Mouse (Mus musculus): ENCODE measurements around the gene Nasp. TPM values are rescaled to one million over a fixed set of nuclear protein-coding genes. Genes with fewer than 3 reads are reported as not detected.

The Nasp gene
- total and polyA plus RNA-seq, 2 experiments from 2014 or later, result 77.7 to 100 TPM

GRCm38 (mm10) chr4:116638821-116639220 is 11.1 kb upstream of the Nasp start:
- 96% methylated on average over 6 of the region's 6 CpGs for WGBS
- H3K36me3 ChIP-seq (ENCODE audit: insufficient read depth), result peaks cover 68% of the 10 kb centered on the region
- H3K27me3 ChIP-seq (ENCODE audit: insufficient read depth, low read length), result no peaks in the 10 kb centered on the region
- ATAC-seq (no peak), DNase-seq (no peak)
- no peak overlapping the region for H3K4me3 ChIP-seq (ENCODE audit: low read depth, low read length)
- no peaks in the 10 kb centered on the region for H3K4me1 ChIP-seq (ENCODE audit: insufficient read depth)
- no peak for TF ChIP-seq CTCF (IDR thresholded peaks at IDR 0.05; ENCODE audit: low read depth)
- no peaks in the 10 kb centered on the region for H3K9me3 ChIP-seq (ENCODE audit: low read length)
- H3K9ac ChIP-seq, result no peak overlapping the region
- H3K27ac ChIP-seq (ENCODE audit: low read depth, low read length), result no peak overlapping the region
- no peak overlapping the region for H3K4me2 ChIP-seq (ENCODE audit: low read depth)

- no peak overlapping the region for H3K4me3 ChIP-seq (ENCODE audit: low read depth, low read length)
- TF ChIP-seq CTCF (IDR thresholded peaks at IDR 0.05; ENCODE audit: low read depth), result no peak
- DNase-seq (no peak), ATAC-seq (no peak)
- H3K9ac ChIP-seq, result no peak overlapping the region
- no peak overlapping the region for H3K4me2 ChIP-seq (ENCODE audit: low read depth)
- no peaks in the 10 kb centered on the region for H3K9me3 ChIP-seq (ENCODE audit: low read length)
- H3K27ac ChIP-seq (ENCODE audit: low read depth, low read length), result no peak overlapping the region
- H3K27me3 ChIP-seq (ENCODE audit: insufficient read depth, low read length), result no peaks in the 10 kb centered on the region
- WGBS, result 39% methylated on average over 1 of the region's 1 CpGs
- no peaks in the 10 kb centered on the region for H3K4me1 ChIP-seq (ENCODE audit: insufficient read depth)
- peaks cover 48% of the 10 kb centered on the region for H3K36me3 ChIP-seq (ENCODE audit: insufficient read depth)
Observed at GRCm38 (mm10) chr4:116635197-116635596, 7.5 kb upstream of the Nasp start.

GRCm38 (mm10) chr4:116627359-116627716 is 403 bp downstream of the Nasp start:
- TF ChIP-seq CTCF (IDR thresholded peaks at IDR 0.05; ENCODE audit: low read depth), result no peak
- Histone ChIP-seq H3K4me1 (ENCODE audit: insufficient read depth) (peaks cover 12% of the 10 kb centered on the region), H3K4me3 (ENCODE audit: low read depth, low read length) (peak overlapping the region; percentile 99), H3K9me3 (ENCODE audit: low read length) (no peaks in the 10 kb centered on the region), H3K36me3 (ENCODE audit: insufficient read depth) (no peaks in the 10 kb centered on the region), H3K27me3 (ENCODE audit: insufficient read depth, low read length) (no peaks in the 10 kb centered on the region), H3K27ac (ENCODE audit: low read depth, low read length) (peak overlapping the region; percentile 96), H3K4me2 (ENCODE audit: low read depth) (peak overlapping the region; percentile 68), H3K9ac (peak overlapping the region; percentile 88)
- ATAC-seq, result peak; percentile 95
- peak; percentile 95 for DNase-seq
- under 1% methylated on average over 13 of the region's 13 CpGs for WGBS

GRCm38 (mm10) chr4:116626658-116627358 is 933 bp downstream of the Nasp start:
- Histone ChIP-seq H3K27me3 (ENCODE audit: insufficient read depth, low read length) (no peaks in the 10 kb centered on the region), H3K27ac (ENCODE audit: low read depth, low read length) (peak overlapping the region; percentile 96), H3K9ac (peak overlapping the region; percentile 88), H3K4me2 (ENCODE audit: low read depth) (peak overlapping the region; percentile 68), H3K4me1 (ENCODE audit: insufficient read depth) (peaks cover 12% of the 10 kb centered on the region), H3K4me3 (ENCODE audit: low read depth, low read length) (peak overlapping the region; percentile 99), H3K9me3 (ENCODE audit: low read length) (no peaks in the 10 kb centered on the region), H3K36me3 (ENCODE audit: insufficient read depth) (no peaks in the 10 kb centered on the region)
- 1% methylated on average over 51 of the region's 53 CpGs for WGBS
- DNase-seq, result peak; percentile 92
- TF ChIP-seq CTCF (IDR thresholded peaks at IDR 0.05; ENCODE audit: low read depth), result peak; percentile 52
- peak; percentile 73 for ATAC-seq

- Histone ChIP-seq H3K36me3 (ENCODE audit: insufficient read depth) (peaks cover 10% of the 10 kb centered on the region), H3K4me3 (ENCODE audit: low read depth, low read length) (no peak overlapping the region), H3K9ac (no peak overlapping the region), H3K4me2 (ENCODE audit: low read depth) (no peak overlapping the region), H3K9me3 (ENCODE audit: low read length) (no peaks in the 10 kb centered on the region), H3K27ac (ENCODE audit: low read depth, low read length) (no peak overlapping the region), H3K27me3 (ENCODE audit: insufficient read depth, low read length) (no peaks in the 10 kb centered on the region), H3K4me1 (ENCODE audit: insufficient read depth) (peaks cover 12% of the 10 kb centered on the region)
- 98% methylated on average over 4 of the region's 4 CpGs for WGBS
- no peak for TF ChIP-seq CTCF (IDR thresholded peaks at IDR 0.05; ENCODE audit: low read depth)
- ATAC-seq (no peak), DNase-seq (no peak)
Observed at GRCm38 (mm10) chr4:116624831-116625230, 2.9 kb downstream of the Nasp start.

- no peaks in the 10 kb centered on the region for H3K9me3 ChIP-seq (ENCODE audit: low read length)
- H3K4me3 ChIP-seq (ENCODE audit: low read depth, low read length), result no peak overlapping the region
- H3K9ac ChIP-seq, result no peak overlapping the region
- peaks cover 34% of the 10 kb centered on the region for H3K36me3 ChIP-seq (ENCODE audit: insufficient read depth)
- H3K4me1 ChIP-seq (ENCODE audit: insufficient read depth), result no peaks in the 10 kb centered on the region
- 94% methylated on average over 2 of the region's 2 CpGs for WGBS
- no peak for TF ChIP-seq CTCF (IDR thresholded peaks at IDR 0.05; ENCODE audit: low read depth)
- no peaks in the 10 kb centered on the region for H3K27me3 ChIP-seq (ENCODE audit: insufficient read depth, low read length)
- ATAC-seq, result no peak
- no peak overlapping the region for H3K4me2 ChIP-seq (ENCODE audit: low read depth)
- H3K27ac ChIP-seq (ENCODE audit: low read depth, low read length), result no peak overlapping the region
- no peak for DNase-seq
Observed at GRCm38 (mm10) chr4:116615237-116615636, 12.5 kb downstream of the Nasp start.

- H3K9me3 ChIP-seq (ENCODE audit: low read length), result no peaks in the 10 kb centered on the region
- H3K4me1 ChIP-seq (ENCODE audit: insufficient read depth), result no peaks in the 10 kb centered on the region
- ATAC-seq (no peak), DNase-seq (no peak)
- 90% methylated on average over 2 of the region's 2 CpGs for WGBS
- peaks cover 39% of the 10 kb centered on the region for H3K36me3 ChIP-seq (ENCODE audit: insufficient read depth)
- H3K27ac ChIP-seq (ENCODE audit: low read depth, low read length), result no peak overlapping the region
- no peak overlapping the region for H3K4me2 ChIP-seq (ENCODE audit: low read depth)
- H3K9ac ChIP-seq, result no peak overlapping the region
- H3K4me3 ChIP-seq (ENCODE audit: low read depth, low read length), result no peak overlapping the region
- H3K27me3 ChIP-seq (ENCODE audit: insufficient read depth, low read length), result no peaks in the 10 kb centered on the region
- TF ChIP-seq CTCF (IDR thresholded peaks at IDR 0.05; ENCODE audit: low read depth), result no peak
Observed at GRCm38 (mm10) chr4:116612621-116613020, 15.1 kb downstream of the Nasp start.

Measured in forebrain, postnatal 0 days (tissue).